Mouse (Mus musculus): ENCODE data around the gene Otop3.

Gene Otop3

GRCm38 (mm10) chr11:115334531-115334930, at the start of gene Otop3:
Gene Otop3 (plus strand): TSS chr11:115334731.
- no peak for DNase-seq (ENCODE audit: extremely low spot score, low spot score)

GRCm38 (mm10) chr11:115285282-115285681, 49.2 kb upstream of the Otop3 start:
- DNase-seq (ENCODE audit: extremely low spot score, low spot score) = no peak

- DNase-seq (ENCODE audit: extremely low spot score, low spot score) = no peak
These were observed 48.1 kb upstream of the Otop3 start for GRCm38 (mm10) chr11:115286201-115286993.

- DNase-seq (ENCODE audit: extremely low spot score, low spot score) = no peak
These were observed 47.1 kb upstream of the Otop3 start for GRCm38 (mm10) chr11:115287386-115287785.

DNA sequence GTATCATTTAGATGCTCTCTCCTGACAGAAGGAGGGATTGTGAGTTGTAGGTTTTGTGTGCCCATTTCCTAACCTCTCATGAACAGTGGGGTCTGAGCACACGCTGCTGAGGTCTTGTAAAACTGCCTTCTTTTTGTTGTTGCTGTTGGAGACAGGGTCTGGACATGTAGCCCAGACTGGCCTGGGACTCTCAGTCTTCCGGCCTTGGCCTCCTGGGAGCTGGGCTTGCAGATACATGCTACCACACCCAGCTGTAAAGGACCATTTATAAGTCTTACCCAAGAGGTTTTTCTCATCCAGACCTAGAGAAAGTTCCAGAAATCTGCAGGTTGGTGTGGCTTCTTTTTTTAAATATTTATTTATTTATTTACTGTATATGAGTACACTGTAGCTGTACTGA, 46.2 kb upstream of the Otop3 start:
- no peak for DNase-seq (ENCODE audit: extremely low spot score, low spot score)

DNA sequence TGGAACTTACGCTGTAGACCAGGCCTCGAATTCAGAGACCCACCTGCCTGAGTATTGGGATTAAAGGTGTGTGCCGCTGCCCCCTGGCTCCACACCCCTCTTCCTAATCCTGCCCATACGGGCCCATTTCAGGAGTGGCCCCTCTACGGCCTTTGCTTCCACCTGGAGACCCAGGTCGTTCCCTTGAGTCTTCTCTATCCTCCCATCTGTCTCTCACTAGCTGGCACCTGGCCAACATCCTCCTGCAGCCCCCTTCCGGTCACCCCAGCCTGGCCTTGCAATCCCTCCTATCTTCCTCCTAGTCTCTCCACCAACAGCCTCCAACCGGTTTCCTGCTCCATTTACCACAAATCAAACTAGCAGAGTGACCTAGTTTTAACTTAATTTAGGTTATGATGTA, 44.6 kb upstream of the Otop3 start:
- DNase-seq (ENCODE audit: extremely low spot score, low spot score) = no peak

- DNase-seq (ENCODE audit: extremely low spot score, low spot score) = no peak
These were observed 44.2 kb upstream of the Otop3 start for GRCm38 (mm10) chr11:115290314-115290713.

DNA sequence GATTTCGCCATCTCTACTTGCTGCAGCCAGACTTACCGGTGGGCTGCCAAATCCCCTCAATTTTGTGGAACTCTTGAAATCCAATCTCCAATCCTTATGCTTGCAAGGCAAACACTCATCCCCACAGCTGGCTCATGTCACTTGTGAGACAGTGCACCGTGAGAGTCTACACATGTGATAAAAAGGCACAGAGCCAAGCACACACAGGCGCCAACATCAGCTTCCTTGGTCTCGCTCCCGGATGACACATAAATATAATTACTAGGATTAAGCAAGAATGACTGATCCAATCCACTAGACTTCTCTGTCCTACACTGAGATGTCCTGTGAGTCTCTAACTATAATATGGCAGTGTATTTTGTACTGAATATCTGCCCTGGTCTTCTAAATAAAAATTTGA, 43.6 kb upstream of the Otop3 start:
- no peak for DNase-seq (ENCODE audit: extremely low spot score, low spot score)

DNA sequence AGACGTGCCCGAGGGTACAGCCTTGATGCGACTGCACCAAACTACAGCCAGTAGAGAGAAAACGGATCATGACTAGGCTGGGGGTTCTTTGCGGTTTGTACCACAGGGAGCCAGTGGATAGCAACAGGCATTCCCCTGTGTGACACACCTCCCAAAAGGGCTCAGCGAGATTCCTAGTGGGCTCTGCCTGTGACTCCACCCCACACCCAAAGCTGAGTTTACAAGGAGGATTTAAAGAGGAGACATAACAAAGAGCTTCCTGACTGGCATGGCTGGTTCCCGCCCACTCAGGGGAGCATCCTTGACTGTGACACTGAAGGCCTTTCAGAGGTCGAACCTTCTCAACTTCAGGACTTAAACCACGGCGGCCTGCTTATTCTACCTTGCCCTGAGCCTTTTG, 43.0 kb upstream of the Otop3 start:
- no peak for DNase-seq (ENCODE audit: extremely low spot score, low spot score)

DNA sequence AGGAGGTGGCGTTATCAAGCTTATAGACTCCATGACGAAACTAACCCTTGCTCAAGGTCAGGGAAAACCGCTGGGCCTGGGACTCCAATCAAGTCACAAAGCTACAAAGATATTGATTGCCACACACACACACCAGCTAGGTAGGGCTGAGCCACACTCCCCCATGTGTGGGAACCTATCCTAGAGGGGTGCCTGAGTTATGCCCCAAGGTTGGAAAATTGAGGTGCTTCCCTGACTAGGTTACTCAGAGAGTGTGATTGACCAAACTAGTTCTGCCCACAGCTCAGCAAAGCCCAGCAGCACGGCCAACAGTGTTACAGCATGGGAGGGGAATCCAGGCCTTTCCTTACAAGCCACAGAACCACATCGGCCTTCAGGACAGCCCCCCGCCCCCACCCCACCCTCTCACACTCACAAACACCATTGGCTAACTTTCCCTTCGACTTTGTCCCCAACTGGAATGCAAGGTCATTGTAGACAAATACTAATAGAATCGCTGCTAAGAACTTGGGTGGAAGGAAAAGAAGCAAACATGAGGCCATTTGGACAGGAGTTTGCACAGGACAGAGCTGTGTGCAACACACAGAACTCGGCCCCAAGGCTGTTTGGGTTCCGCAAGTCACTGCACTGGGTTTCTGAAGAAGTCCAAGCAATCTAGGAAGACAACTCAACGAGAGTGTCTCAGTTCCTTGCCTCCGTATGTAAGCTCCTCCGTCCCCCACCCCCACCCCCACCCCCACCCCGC, 41.7 kb upstream of the Otop3 start:
- DNase-seq (ENCODE audit: extremely low spot score, low spot score) = no peak

GRCm38 (mm10) chr11:115295939-115296338, 38.6 kb upstream of the Otop3 start:
- DNase-seq (ENCODE audit: extremely low spot score, low spot score) = no peak

- DNase-seq (ENCODE audit: extremely low spot score, low spot score) = no peak
These were observed 37.9 kb upstream of the Otop3 start for GRCm38 (mm10) chr11:115296471-115297210.

DNA sequence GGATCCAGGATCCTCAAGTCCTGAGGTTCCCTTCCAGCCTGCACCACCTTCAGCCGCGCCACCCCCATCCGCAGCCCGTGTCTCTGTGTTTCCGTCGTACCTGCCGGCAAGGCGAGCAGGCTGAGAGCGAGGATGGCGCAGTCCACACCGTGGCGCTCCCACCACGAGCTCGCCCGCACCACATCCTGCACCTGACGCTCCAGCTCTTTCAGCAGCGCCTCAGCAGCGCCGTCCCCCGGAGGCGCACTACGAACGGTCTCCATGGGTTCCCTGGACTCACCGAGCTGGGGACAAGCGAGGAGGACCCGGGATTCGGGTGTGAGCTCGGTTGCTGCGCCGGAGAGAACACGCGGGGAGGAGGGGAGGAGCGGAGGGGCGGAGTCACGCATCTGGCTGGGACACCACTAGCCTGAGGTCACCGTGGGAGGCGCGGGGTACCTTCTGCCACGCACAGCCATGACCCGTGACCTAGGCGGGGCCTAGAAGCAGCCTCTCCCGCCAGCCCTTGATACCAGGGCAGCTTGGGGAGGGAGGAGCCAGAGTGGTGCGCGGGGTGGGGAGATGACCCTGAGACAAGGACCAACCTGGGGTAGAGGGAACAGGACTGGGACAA, 37.2 kb upstream of the Otop3 start, which contains the start of gene Fads6:
TSS of gene Fads6 (minus strand) at position 450 of the 613 bp plus-strand sequence.
- peak; percentile 49 for DNase-seq (ENCODE audit: extremely low spot score, low spot score)

GRCm38 (mm10) chr11:115298160-115298559, 36.4 kb upstream of the Otop3 start:
- DNase-seq (ENCODE audit: extremely low spot score, low spot score) = no peak

- no peak for DNase-seq (ENCODE audit: extremely low spot score, low spot score)
These were observed 33.8 kb upstream of the Otop3 start for GRCm38 (mm10) chr11:115300745-115301144.

DNA sequence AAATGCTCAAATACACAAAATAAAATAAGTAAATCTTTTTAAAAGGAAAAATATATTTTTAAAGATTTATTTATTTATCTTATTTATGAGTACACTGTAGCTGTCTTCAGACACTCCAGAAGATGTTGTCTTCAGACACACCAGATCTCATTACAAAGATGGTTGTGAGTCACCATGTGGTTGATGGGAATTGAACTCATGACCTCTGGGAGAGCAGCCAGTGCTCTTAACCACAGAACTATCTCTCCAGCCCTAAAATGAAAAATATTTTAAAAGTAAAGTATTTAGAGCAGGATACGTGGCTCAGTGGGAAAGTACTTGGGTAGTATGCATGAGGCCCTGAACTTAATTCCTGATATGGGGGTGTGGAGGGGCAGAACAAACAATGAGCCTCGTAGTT, 33.2 kb upstream of the Otop3 start:
- DNase-seq (ENCODE audit: extremely low spot score, low spot score) = no peak

DNA sequence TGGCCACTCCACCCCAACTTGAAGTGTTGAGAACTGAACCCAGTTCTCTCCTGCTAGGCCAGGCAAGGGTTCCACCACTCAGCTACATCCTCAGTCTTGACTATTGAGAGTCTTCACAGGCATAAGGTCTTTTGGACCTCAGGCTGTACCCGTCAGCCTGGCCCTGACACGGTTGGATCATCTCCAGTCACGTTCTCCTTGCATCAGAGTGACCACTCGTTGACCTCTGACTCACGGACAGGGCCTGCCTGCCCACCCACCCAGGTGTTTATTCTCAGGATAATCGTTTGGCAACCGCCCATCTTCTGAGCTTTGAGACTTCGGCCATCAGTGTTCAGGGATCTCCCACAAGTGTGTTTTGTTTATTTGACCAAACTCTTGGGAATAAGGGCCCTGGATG, 31.4 kb upstream of the Otop3 start:
- DNase-seq (ENCODE audit: extremely low spot score, low spot score) = no peak

- no peak for DNase-seq (ENCODE audit: extremely low spot score, low spot score)
These were observed 27.7 kb upstream of the Otop3 start, which contains the start of gene Otop2 for GRCm38 (mm10) chr11:115306863-115307262. Gene Otop2 (plus strand): TSS chr11:115307163.

DNA sequence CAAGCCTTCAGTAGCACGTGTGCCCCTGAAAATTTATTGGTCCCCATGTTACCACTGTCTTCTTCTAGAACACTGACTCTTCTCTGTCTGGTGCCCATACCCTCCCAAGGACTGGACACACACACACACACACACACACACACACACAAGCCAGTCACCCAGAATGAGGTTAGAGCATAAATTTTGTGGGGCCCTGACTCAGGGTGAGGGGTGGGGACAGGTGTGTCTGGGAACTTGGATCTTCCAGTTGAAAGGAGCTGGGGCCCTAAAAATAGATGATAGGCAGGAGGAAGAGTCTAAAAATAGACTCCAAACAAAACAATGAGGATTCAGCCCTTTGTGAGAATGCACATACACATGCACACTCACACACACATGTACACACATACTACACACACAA, 25.8 kb upstream of the Otop3 start:
- DNase-seq (ENCODE audit: extremely low spot score, low spot score) = no peak

GRCm38 (mm10) chr11:115314249-115314648, 20.3 kb upstream of the Otop3 start:
- DNase-seq (ENCODE audit: extremely low spot score, low spot score) = no peak

- DNase-seq (ENCODE audit: extremely low spot score, low spot score) = no peak
These were observed 17.3 kb upstream of the Otop3 start for GRCm38 (mm10) chr11:115317204-115317603.
